Mouse (Mus musculus): Measurements from ENCODE around the gene Mybpc2.

GRCm38 (mm10) chr7:44531207-44531606 is 6.8 kb upstream of the Mybpc2 start:
- TF ChIP-seq MYOD1 (IDR thresholded peaks at IDR 0.05; ENCODE audit: control insufficient read depth in 1 of 3, insufficient read length in 2 of 3, low read depth in 2 of 3) (no peak), POLR2A (IDR thresholded peaks at IDR 0.05; ENCODE audit: insufficient read length, low read depth) (no peak), USF1 (IDR thresholded peaks at IDR 0.05; ENCODE audit: low read depth) (no peak), REST (IDR thresholded peaks at IDR 0.05; ENCODE audit: insufficient read depth, insufficient read length) (no peak), CEBPB (IDR thresholded peaks at IDR 0.05; ENCODE audit: insufficient read depth, poor library complexity, severe bottlenecking) (no peak), E2F4 (IDR thresholded peaks at IDR 0.05; ENCODE audit: insufficient read depth) (no peak)
